Mouse (Mus musculus): ENCODE results near the gene Gm525.

- no peak for TF ChIP-seq CTCF (IDR thresholded peaks at IDR 0.05; ENCODE audit: low read depth)
- no peak for TF ChIP-seq EP300 (IDR thresholded peaks at IDR 0.05; ENCODE audit: low read depth)
Measured at GRCm38 (mm10) chr11:89107180-89107807, 33.7 kb downstream of the Gm525 start.
